Mouse (Mus musculus): Measurements from ENCODE around the gene Gm43638. TPM values are rescaled to one million over a fixed set of nuclear protein-coding genes. Genes with fewer than 3 reads are reported as not detected.
"Not testable (repeated sequence)": the region's sequence is repeated elsewhere in the genome, so short reads cannot be mapped to it uniquely, and the experiment has no call there.

The Gm43638 gene
- polyA plus RNA-seq (2012; rRNA removed), result not detected in 2 replicates

GRCm38 (mm10) chr5:87486706-87487105 is at the start of gene Gm43638:
Gm43638 (minus strand) TSS chr5:87486806.
- H3K27ac ChIP-seq (ENCODE audit: control insufficient read depth, insufficient read depth, low read depth, low read length); H3K4me1 ChIP-seq (ENCODE audit: control insufficient read depth, insufficient read depth, low read length); H3K36me3 ChIP-seq (ENCODE audit: control insufficient read depth, insufficient read depth, low read length); H3K27me3 ChIP-seq (ENCODE audit: control insufficient read depth, insufficient read depth, low read length); H3K4me3 ChIP-seq (ENCODE audit: control insufficient read depth, low read depth, low read length): not testable (repeated sequence)

- no peak overlapping the region for H3K4me3 ChIP-seq (ENCODE audit: control insufficient read depth, low read depth, low read length)
- H3K4me1 ChIP-seq (ENCODE audit: control insufficient read depth, insufficient read depth, low read length), result no peaks in the 10 kb centered on the region
- H3K27ac ChIP-seq (ENCODE audit: control insufficient read depth, insufficient read depth, low read depth, low read length), result no peak overlapping the region
- no peak for TF ChIP-seq POLR2A (IDR thresholded peaks at IDR 0.05; ENCODE audit: control insufficient read depth, low read depth, low read length)
- no peak for TF ChIP-seq CTCF (IDR thresholded peaks at IDR 0.05; ENCODE audit: control insufficient read depth, insufficient read depth, insufficient replicate concordance, low read depth, low read length)
- H3K27me3 ChIP-seq (ENCODE audit: control insufficient read depth, insufficient read depth, low read length), result no peaks in the 10 kb centered on the region
- no peaks in the 10 kb centered on the region for H3K36me3 ChIP-seq (ENCODE audit: control insufficient read depth, insufficient read depth, low read length)
Observed at GRCm38 (mm10) chr5:87535994-87536644, 49.5 kb upstream of the Gm43638 start.

DNA sequence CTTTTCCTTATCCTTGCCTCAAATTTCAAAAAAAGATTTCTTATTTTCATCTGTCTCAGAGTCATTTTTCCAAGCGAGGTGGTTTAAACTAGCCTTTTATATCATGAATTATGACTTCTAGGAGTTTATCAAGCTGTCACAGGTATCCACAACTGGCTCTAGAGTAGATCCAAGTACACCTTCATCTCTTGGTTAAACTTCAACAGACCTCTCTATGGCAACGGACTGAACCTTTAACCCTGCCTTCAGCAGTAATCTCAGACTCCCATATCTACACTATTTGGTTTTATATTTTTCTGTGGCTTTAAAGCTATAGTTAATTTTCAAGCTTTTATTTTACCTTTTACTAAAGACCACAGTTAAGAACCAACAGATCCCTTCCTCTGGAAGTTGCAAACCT is 45.7 kb upstream of the Gm43638 start:
- no peaks in the 10 kb centered on the region for H3K27me3 ChIP-seq (ENCODE audit: control insufficient read depth, insufficient read depth, low read length)
- no peaks in the 10 kb centered on the region for H3K4me1 ChIP-seq (ENCODE audit: control insufficient read depth, insufficient read depth, low read length)
- no peak overlapping the region for H3K27ac ChIP-seq (ENCODE audit: control insufficient read depth, insufficient read depth, low read depth, low read length)
- no peak overlapping the region for H3K4me3 ChIP-seq (ENCODE audit: control insufficient read depth, low read depth, low read length)
- no peaks in the 10 kb centered on the region for H3K36me3 ChIP-seq (ENCODE audit: control insufficient read depth, insufficient read depth, low read length)
- TF ChIP-seq POLR2A (IDR thresholded peaks at IDR 0.05; ENCODE audit: control insufficient read depth, low read depth, low read length) (no peak), CTCF (IDR thresholded peaks at IDR 0.05; ENCODE audit: control insufficient read depth, insufficient read depth, insufficient replicate concordance, low read depth, low read length) (no peak)

GRCm38 (mm10) chr5:87523561-87523960 is 37.0 kb upstream of the Gm43638 start:
- H3K27ac ChIP-seq (ENCODE audit: control insufficient read depth, insufficient read depth, low read depth, low read length); H3K4me1 ChIP-seq (ENCODE audit: control insufficient read depth, insufficient read depth, low read length); H3K27me3 ChIP-seq (ENCODE audit: control insufficient read depth, insufficient read depth, low read length); H3K4me3 ChIP-seq (ENCODE audit: control insufficient read depth, low read depth, low read length); H3K36me3 ChIP-seq (ENCODE audit: control insufficient read depth, insufficient read depth, low read length): not testable (repeated sequence)

DNA sequence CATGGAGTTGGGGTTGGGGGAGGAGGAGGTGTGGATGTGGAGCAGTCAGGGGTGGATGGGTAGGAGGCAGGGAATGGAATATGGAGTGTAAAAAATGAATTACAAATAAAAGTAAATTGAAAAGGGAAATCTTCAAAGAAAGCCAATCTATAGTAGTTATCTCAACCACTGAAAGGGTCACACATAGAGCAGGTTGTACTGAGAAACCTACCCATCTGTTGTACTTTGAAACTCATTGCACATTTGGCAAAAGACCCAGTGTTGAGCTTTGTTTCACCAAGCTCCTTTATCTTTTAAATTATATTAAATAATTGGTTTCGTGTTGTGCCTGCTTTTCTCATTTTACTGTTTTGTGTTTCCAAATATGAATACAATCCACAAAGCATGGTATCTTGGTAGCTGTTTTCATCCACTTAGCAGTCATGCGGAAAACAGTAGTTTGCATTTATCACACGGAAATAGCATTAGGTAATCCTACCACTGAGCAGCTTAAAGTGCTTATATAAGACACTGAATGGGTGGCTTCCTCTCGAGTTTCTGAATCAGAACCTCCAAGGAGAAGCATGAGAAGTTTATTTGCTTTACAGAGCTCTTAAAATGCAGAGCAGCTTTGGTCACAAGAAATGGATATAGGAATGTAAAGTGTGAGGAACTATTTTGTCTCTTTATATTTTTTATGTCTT is 19.3 kb upstream of the Gm43638 start:
- H3K36me3 ChIP-seq (ENCODE audit: control insufficient read depth, insufficient read depth, low read length), result no peaks in the 10 kb centered on the region
- H3K27me3 ChIP-seq (ENCODE audit: control insufficient read depth, insufficient read depth, low read length), result no peaks in the 10 kb centered on the region
- no peak overlapping the region for H3K27ac ChIP-seq (ENCODE audit: control insufficient read depth, insufficient read depth, low read depth, low read length)
- TF ChIP-seq POLR2A (IDR thresholded peaks at IDR 0.05; ENCODE audit: control insufficient read depth, low read depth, low read length) (no peak), CTCF (IDR thresholded peaks at IDR 0.05; ENCODE audit: control insufficient read depth, insufficient read depth, insufficient replicate concordance, low read depth, low read length) (no peak)
- H3K4me1 ChIP-seq (ENCODE audit: control insufficient read depth, insufficient read depth, low read length), result no peaks in the 10 kb centered on the region
- H3K4me3 ChIP-seq (ENCODE audit: control insufficient read depth, low read depth, low read length), result no peak overlapping the region

DNA sequence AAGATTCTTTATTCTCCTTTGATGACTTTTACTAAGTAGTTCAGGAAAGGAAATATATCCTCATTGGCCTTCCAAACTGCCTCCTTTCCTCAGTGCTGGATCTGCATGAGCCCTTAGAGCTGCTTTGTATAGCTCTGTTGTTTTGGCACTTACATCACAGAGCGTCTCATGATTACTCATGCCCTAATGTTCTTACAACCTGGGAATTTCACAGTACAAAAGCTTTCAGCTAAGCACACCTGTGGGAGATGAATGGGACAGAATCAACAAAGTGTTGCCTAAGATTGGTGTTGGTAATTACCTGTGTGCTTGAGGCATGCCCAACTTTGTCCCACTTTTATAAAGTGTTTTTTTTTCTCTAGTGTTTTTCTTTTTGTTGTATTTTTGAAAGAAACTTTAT is 16.1 kb upstream of the Gm43638 start:
- TF ChIP-seq POLR2A (IDR thresholded peaks at IDR 0.05; ENCODE audit: control insufficient read depth, low read depth, low read length) (no peak), CTCF (IDR thresholded peaks at IDR 0.05; ENCODE audit: control insufficient read depth, insufficient read depth, insufficient replicate concordance, low read depth, low read length) (no peak)
- Histone ChIP-seq H3K4me3 (ENCODE audit: control insufficient read depth, low read depth, low read length) (no peak overlapping the region), H3K36me3 (ENCODE audit: control insufficient read depth, insufficient read depth, low read length) (no peaks in the 10 kb centered on the region), H3K27ac (ENCODE audit: control insufficient read depth, insufficient read depth, low read depth, low read length) (no peak overlapping the region), H3K4me1 (ENCODE audit: control insufficient read depth, insufficient read depth, low read length) (no peaks in the 10 kb centered on the region), H3K27me3 (ENCODE audit: control insufficient read depth, insufficient read depth, low read length) (no peaks in the 10 kb centered on the region)

DNA sequence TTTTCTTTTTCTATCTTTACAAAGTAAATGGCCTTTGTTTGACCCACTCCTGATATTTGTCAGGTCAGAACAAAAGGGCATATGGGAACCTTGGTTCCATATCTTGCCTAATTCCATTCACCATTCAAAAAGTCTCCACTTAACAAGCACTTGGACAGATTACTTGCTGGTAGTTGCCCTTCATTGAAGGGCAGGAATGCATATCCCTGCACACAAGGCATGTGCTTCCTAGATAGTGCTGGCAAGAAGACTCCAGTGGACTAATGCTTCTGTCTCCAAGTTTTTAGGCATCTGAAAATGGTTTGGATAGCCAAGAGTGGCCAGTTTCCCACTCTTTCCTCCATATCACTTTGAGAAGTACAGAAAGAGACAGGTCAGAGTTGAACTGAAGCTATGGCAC is 12.7 kb upstream of the Gm43638 start:
- no peak overlapping the region for H3K4me3 ChIP-seq (ENCODE audit: control insufficient read depth, low read depth, low read length)
- H3K27me3 ChIP-seq (ENCODE audit: control insufficient read depth, insufficient read depth, low read length), result no peaks in the 10 kb centered on the region
- H3K36me3 ChIP-seq (ENCODE audit: control insufficient read depth, insufficient read depth, low read length), result no peaks in the 10 kb centered on the region
- no peak for TF ChIP-seq CTCF (IDR thresholded peaks at IDR 0.05; ENCODE audit: control insufficient read depth, insufficient read depth, insufficient replicate concordance, low read depth, low read length)
- TF ChIP-seq POLR2A (IDR thresholded peaks at IDR 0.05; ENCODE audit: control insufficient read depth, low read depth, low read length), result no peak
- no peaks in the 10 kb centered on the region for H3K4me1 ChIP-seq (ENCODE audit: control insufficient read depth, insufficient read depth, low read length)
- no peak overlapping the region for H3K27ac ChIP-seq (ENCODE audit: control insufficient read depth, insufficient read depth, low read depth, low read length)

DNA sequence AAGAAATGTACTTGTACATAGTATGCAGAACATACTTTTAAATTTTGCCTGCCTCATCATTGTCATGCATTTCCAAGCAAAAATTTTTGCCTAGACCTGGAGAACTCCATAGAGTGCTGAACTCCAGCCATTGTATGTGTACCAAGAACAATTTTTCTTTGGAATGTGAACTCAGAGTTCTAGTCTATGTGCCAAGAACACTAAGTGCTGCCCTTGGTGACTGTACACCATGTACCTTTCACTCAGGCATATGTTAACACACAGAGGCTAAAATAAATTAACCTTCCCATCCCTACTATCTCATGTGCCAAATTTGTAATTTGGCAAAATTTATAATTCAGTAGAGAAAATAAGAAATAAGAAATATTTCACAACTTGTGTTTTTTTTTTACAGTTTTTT is 12.3 kb upstream of the Gm43638 start:
- H3K4me3 ChIP-seq (ENCODE audit: control insufficient read depth, low read depth, low read length), result no peak overlapping the region
- TF ChIP-seq CTCF (IDR thresholded peaks at IDR 0.05; ENCODE audit: control insufficient read depth, insufficient read depth, insufficient replicate concordance, low read depth, low read length), result no peak
- no peak for TF ChIP-seq POLR2A (IDR thresholded peaks at IDR 0.05; ENCODE audit: control insufficient read depth, low read depth, low read length)

More for the DNA sequence above, 12.3 kb upstream of the Gm43638 start:
- H3K36me3 ChIP-seq (ENCODE audit: control insufficient read depth, insufficient read depth, low read length), result no peaks in the 10 kb centered on the region
- H3K27me3 ChIP-seq (ENCODE audit: control insufficient read depth, insufficient read depth, low read length), result no peaks in the 10 kb centered on the region
- H3K27ac ChIP-seq (ENCODE audit: control insufficient read depth, insufficient read depth, low read depth, low read length), result no peak overlapping the region
- no peaks in the 10 kb centered on the region for H3K4me1 ChIP-seq (ENCODE audit: control insufficient read depth, insufficient read depth, low read length)

All from testis, adult 2 months (tissue).